Mouse (Mus musculus): ENCODE data around the gene Cip2a.

GRCm38 (mm10) chr16:49037771-49038170, 43.8 kb downstream of the Cip2a start:
- no peak for TF ChIP-seq CTCF (IDR thresholded peaks at IDR 0.05; ENCODE audit: control insufficient read depth, insufficient read depth, low read length)
- no peak for TF ChIP-seq POLR2A (IDR thresholded peaks at IDR 0.05; ENCODE audit: borderline replicate concordance, control insufficient read depth, low read depth, low read length)

All from bone marrow, adult 2 months (tissue).